Mouse (Mus musculus) neural tube, embryonic 14.5 days (tissue): ENCODE measurements around the gene Piezo1. TPM values are rescaled to one million over a fixed set of nuclear protein-coding genes. Genes with fewer than 3 reads are reported as not detected.

Source experiments
- ATAC-seq: fragments of 200-750 bp; cut with Nextera tagmentation; 2 replicates; pipeline ENCODE4 v1.8.0; 2017; ENCODE audit warnings: low read depth, mild to moderate bottlenecking, moderate TSS enrichment, moderate library complexity
- H3K27ac ChIP-seq: fragments of 300-500 bp; sonication (generic); 2 replicates; pipeline ENCODE4 v1.5.1; 2014; ENCODE audit warnings: low read depth, mild to moderate bottlenecking, control low read depth, low read length, moderate library complexity, mixed read lengths
- H3K27me3 ChIP-seq: fragments of 300-500 bp; sonication (generic); 2 replicates; pipeline ENCODE4 v1.6.1; 2014; ENCODE audit warnings: low read length; ENCODE audit not compliant: control insufficient read depth, insufficient read depth
- H3K36me3 ChIP-seq: fragments of 300-500 bp; sonication (generic); 2 replicates; pipeline ENCODE4 v1.6.1; 2014; ENCODE audit warnings: low read length, mixed read lengths; ENCODE audit not compliant: control insufficient read depth, insufficient read depth
- H3K4me1 ChIP-seq: fragments of 300-500 bp; sonication (generic); 2 replicates; pipeline ENCODE4 v1.6.1; 2014; ENCODE audit warnings: low read length; ENCODE audit not compliant: control insufficient read depth, insufficient read depth
- H3K4me2 ChIP-seq: fragments of 300-500 bp; sonication (generic); 2 replicates; pipeline ENCODE4 v1.6.1; 2014; ENCODE audit warnings: mild to moderate bottlenecking, low read depth, low read length, control low read depth
- H3K4me3 ChIP-seq: fragments of 300-500 bp; sonication (generic); 2 replicates; pipeline ENCODE4 v1.5.1; 2014; ENCODE audit warnings: low read depth, low read length, control low read depth, mixed read lengths
- H3K9ac ChIP-seq: fragments of 300-500 bp; sonication (generic); replicated peaks from 2 replicates; pipeline ENCODE4 v1.6.1; 2014; ENCODE audit warnings: low read depth, mild to moderate bottlenecking, control low read depth, low read length, mixed read lengths
- H3K9me3 ChIP-seq: fragments of 300-500 bp; sonication (generic); 2 replicates; pipeline ENCODE4 v1.6.1; 2016; ENCODE audit warnings: low read length; ENCODE audit not compliant: control insufficient read depth
- WGBS: fragments of 180-500 bp; shearing (Covaris S2); extraction: QIAGEN DNeasy Blood & Tissue Kit; methylation state at CpG from one replicate; pipeline ENCODE4 v1.1.7; 2014; 5-methylcytosine and 5-hydroxymethylcytosine counted together
- polyA plus RNA-seq: library from polyadenylated mRNA; unstranded; fragments of >200 nt; fragmentation: Nextera tagmentation; extraction: Ambion mirVana; gene quantifications from 2 replicates; pipeline ENCODE4 v1.2.1, GENCODE M21; 2014

Piezo1 gene
- polyA plus RNA-seq, 1 experiment from 2014 or later: 1.2 TPM

DNA sequence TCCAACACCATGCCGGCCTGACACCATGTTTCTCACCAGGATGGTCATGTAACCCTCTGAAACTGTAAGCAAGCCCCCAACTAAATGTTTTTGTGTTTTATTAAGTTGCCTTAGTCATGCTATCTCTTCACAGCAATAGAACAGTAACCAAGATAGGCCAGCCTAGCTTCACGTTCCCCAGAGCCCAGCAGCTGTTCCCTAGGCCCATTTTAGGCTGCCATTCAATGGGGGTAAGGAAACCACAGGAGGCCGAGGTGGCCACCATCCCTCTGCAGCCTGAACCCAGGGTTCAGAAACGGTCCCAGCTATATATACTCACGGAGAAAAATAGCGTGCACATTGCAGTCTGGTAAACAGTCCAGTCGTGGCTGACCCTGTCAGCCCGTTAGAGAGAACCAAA is 7.0 kb downstream of the Piezo1 start:
- H3K27me3 ChIP-seq: no peaks in the 10 kb centered on the region
- H3K4me2 ChIP-seq: no peak overlapping the region
- ATAC-seq: no peak
- no peaks in the 10 kb centered on the region for H3K4me1 ChIP-seq
- H3K9me3 ChIP-seq: no peaks in the 10 kb centered on the region
- H3K36me3 ChIP-seq: no peaks in the 10 kb centered on the region
- no peak overlapping the region for H3K9ac ChIP-seq
- no peak overlapping the region for H3K27ac ChIP-seq
- H3K4me3 ChIP-seq: no peak overlapping the region
- 91% methylated on average over 8 of the region's 8 CpGs for WGBS

DNA sequence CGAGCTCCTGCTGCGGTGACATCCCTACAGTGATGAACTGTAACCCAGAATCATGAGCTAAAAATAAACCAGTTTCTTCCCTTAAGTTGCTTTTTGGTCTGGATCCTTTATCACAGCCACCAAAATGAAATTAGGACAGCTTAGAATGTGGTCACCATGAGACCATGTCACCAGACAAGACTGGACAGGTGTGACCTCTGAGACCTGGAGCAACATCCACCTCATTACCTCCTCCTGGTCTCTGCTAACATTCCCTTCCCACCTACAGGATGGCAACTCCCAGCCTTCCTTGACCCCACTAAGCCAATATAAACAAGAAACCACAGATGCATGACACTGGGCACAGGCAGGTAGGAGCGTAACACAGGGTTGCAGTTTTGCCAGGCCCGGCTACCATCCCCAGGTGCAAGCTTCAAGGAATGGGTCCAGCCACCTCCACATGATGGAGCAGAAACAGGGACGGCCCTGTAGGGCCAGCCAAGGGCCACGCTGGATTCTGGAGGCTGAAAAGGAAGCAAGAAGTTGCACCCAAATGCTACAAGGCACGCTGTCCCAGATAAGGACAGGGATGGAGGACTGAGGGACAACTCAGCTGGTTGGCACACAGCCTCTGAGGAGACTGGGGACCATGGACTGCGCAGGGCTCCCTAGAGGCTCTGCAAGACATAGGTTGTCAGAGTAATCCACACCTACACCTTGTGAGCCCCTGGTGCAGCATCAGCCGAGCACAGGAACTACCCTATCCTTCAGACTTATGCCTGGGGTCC is 12.6 kb downstream of the Piezo1 start:
- no peaks in the 10 kb centered on the region for H3K4me1 ChIP-seq
- no peak overlapping the region for H3K27ac ChIP-seq
- ATAC-seq: no peak
- no peak overlapping the region for H3K4me2 ChIP-seq
- no peak overlapping the region for H3K4me3 ChIP-seq
- no peak overlapping the region for H3K9ac ChIP-seq
- no peaks in the 10 kb centered on the region for H3K36me3 ChIP-seq
- 95% methylated on average over 9 of the region's 9 CpGs for WGBS
- H3K9me3 ChIP-seq: no peaks in the 10 kb centered on the region
- no peaks in the 10 kb centered on the region for H3K27me3 ChIP-seq

DNA sequence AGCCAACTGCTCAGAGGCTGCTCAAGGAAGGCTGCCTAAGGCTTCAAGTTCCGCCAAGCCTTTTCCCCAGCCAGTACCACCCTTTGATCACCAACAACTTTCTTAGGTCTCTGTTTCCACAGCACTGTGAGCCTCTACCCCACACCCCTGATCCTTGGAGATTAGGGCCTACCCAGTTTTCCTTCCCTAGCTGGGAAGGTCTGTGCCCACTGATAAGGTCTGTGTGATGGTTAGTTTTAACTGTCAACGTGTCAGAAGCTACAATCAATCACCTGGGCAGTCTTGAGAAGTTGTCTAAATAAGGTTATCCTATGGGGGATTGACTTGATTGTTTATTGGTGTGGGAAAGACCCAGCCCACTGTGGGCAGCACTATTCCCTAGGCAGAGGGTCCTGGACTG is 13.3 kb downstream of the Piezo1 start:
- H3K4me1 ChIP-seq: no peaks in the 10 kb centered on the region
- no peak overlapping the region for H3K27ac ChIP-seq
- H3K9me3 ChIP-seq: no peaks in the 10 kb centered on the region
- H3K27me3 ChIP-seq: no peaks in the 10 kb centered on the region
- no peaks in the 10 kb centered on the region for H3K36me3 ChIP-seq
- H3K4me3 ChIP-seq: no peak overlapping the region
- H3K4me2 ChIP-seq: no peak overlapping the region
- no peak for ATAC-seq
- 88% methylated on average over 2 of the region's 2 CpGs for whole genome bisulfite sequencing
- H3K9ac ChIP-seq: no peak overlapping the region

DNA sequence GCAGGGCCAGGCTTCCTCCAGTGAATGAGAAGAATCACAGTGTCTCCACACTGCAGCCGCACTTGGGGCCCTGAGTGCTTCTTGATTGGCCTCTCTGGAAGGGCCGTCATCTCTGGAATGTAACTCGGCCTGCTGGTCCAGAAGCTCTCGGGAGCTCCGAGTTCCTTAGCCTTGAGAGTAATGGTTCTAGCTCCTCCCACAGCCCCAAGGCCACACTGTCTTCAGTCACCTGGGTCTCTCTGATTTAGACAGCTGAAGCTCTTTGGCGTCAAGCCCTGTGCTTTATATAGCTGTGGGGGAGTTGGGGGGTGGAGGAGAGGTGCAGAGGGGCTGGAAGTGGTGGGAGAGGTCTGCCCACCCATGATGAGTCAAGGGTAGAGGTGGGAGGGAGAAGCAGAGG is 14.1 kb downstream of the Piezo1 start:
- Histone ChIP-seq H3K27me3 (no peaks in the 10 kb centered on the region), H3K27ac (no peak overlapping the region), H3K4me2 (no peak overlapping the region), H3K9me3 (no peaks in the 10 kb centered on the region), H3K4me1 (no peaks in the 10 kb centered on the region), H3K36me3 (no peaks in the 10 kb centered on the region), H3K9ac (no peak overlapping the region), H3K4me3 (no peak overlapping the region)
- ATAC-seq: no peak
- 46% methylated on average over 6 of the region's 6 CpGs for WGBS

DNA sequence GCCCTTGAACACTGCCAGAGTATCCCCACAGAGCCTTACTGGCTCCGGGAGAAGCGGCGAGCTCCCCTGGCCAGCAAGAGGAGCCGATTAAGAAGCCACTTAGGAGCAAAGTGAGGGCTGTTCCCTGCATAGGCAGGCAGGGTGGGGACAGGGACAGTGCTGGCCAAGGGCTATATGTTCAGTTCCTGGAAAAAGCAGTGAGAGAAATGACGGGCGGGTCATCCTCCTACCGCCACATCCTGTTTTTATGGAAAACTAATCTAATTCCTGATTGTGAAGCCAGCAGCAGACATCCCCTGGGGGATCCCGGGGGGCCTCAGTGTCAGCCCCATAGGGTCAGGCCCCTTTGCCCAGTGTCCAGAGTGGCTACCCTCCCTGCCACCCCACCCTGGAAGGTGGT is 19.8 kb downstream of the Piezo1 start:
- Histone ChIP-seq H3K9me3 (no peaks in the 10 kb centered on the region), H3K4me2 (no peak overlapping the region), H3K9ac (no peak overlapping the region), H3K27me3 (no peaks in the 10 kb centered on the region), H3K36me3 (no peaks in the 10 kb centered on the region), H3K27ac (no peak overlapping the region), H3K4me3 (no peak overlapping the region), H3K4me1 (no peaks in the 10 kb centered on the region)
- WGBS: 87% methylated on average over 8 of the region's 8 CpGs
- ATAC-seq: no peak

DNA sequence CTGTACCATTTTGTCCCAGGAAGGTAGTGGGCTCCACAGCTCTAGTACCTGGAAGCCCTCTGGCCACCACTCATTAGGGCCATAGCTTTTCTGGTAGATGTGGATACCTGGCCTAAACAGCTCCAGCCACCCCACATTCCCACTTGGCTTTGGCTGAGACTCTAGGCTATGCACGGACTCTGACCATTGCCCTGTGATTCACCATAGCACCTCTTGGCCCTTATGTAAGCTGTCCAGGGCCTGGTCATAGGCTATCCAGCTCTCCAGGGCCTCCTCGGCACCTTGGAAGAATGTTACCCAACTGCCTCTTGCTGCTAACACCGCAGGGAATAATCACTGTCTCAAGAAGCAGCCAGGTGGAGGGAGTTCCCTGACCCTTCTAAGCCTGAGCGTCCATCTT is 22.0 kb downstream of the Piezo1 start:
- Histone ChIP-seq H3K36me3 (no peaks in the 10 kb centered on the region), H3K9ac (no peak overlapping the region), H3K4me2 (no peak overlapping the region), H3K27me3 (no peaks in the 10 kb centered on the region), H3K4me1 (peaks cover 9% of the 10 kb centered on the region; the same call in 1 of the 2 replicates), H3K27ac (no peak overlapping the region), H3K4me3 (no peak overlapping the region), H3K9me3 (no peaks in the 10 kb centered on the region)
- ATAC-seq: no peak
- 93% methylated on average over 4 of the region's 4 CpGs for WGBS

DNA sequence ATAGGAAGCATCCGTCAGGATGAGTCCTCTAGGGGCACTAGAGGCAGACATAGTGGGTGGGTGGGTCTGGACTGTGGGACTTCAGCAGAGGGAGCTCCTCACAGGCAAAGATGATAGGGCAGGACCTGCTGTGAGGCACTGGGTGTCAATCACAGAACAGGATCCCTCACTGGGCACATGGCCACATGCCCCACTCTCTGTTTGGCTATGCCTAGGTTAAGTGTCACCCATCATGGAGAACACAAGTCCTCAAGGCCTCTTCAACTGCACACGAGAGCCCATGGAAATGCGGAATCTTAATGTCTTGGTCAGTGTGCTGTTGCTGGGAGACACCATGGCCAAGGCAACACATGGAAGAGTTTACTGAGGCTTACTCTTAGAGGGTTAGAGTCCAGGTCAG is 23.2 kb downstream of the Piezo1 start:
- H3K4me1 ChIP-seq: peaks cover 21% of the 10 kb centered on the region
- H3K36me3 ChIP-seq: no peaks in the 10 kb centered on the region
- H3K9ac ChIP-seq: no peak overlapping the region
- H3K9me3 ChIP-seq: no peaks in the 10 kb centered on the region
- no peak overlapping the region for H3K4me2 ChIP-seq
- 91% methylated on average over 3 of the region's 3 CpGs for WGBS
- no peaks in the 10 kb centered on the region for H3K27me3 ChIP-seq
- H3K27ac ChIP-seq: no peak overlapping the region
- no peak overlapping the region for H3K4me3 ChIP-seq
- ATAC-seq: no peak

DNA sequence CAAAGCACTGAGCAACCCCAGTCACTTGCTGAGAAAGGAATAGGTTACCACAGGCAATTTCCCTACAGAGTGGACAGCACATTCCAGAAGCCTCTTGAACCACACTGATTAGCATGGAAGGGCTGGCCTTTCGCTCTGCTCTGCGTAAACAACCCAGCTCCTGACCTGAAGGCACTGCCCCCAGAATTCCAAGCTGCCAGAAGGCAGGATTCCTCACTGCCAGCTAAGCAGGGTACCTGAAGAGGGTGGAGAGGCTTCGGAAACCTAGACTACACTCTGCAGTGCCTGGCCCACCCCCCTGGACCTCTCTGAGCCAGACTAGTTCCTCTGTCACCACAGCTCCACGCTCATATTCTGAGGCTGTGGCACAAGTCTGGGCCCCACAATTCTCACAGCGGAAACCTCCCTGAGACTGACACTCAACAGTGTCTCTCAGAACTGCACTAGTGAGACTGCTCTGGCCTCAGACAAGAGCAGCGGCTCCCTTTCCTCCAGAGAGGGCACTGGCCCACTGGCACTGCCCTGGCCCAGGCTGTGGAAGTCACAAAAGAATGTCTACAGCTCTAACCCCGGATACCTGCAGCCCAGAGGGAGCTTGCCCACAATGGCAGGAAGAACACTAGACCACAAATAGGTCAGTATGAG is 24.5 kb downstream of the Piezo1 start:
- H3K9me3 ChIP-seq: no peaks in the 10 kb centered on the region
- 78% methylated on average over 7 of the region's 7 CpGs for WGBS

DNA sequence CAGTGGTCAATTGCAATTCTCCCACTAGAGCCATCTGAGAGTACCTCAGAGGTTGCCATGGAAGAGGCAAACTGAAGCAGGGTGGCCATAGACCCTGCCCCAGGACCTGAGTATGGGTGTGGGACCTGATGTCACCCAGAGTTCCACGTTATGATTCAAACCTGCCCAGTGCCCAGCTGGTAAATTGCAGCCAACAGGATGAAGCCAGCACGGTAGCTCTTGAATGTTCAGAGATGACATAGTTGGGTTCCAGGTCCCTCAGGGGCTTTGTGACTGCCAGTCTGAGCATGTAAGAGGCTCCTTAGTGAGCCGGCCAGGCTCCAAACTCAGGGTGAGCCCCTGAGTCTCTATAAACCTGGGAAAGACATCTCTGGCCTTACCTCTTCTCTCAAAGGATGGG is 25.0 kb downstream of the Piezo1 start:
- H3K9me3 ChIP-seq: no peaks in the 10 kb centered on the region
- ATAC-seq: no peak
- WGBS: 80% methylated on average over 3 of the region's 3 CpGs

More for the DNA sequence above, 24.5 kb downstream of the Piezo1 start:
- no peak overlapping the region for H3K4me3 ChIP-seq
- H3K4me2 ChIP-seq: no peak overlapping the region
- ATAC-seq: no peak
- no peak overlapping the region for H3K9ac ChIP-seq
- H3K4me1 ChIP-seq: peaks cover 24% of the 10 kb centered on the region
- H3K36me3 ChIP-seq: no peaks in the 10 kb centered on the region
- no peak overlapping the region for H3K27ac ChIP-seq
- H3K27me3 ChIP-seq: no peaks in the 10 kb centered on the region

More for the DNA sequence above, 25.0 kb downstream of the Piezo1 start:
- no peaks in the 10 kb centered on the region for H3K36me3 ChIP-seq
- no peak overlapping the region for H3K4me2 ChIP-seq
- H3K4me1 ChIP-seq: peaks cover 24% of the 10 kb centered on the region
- no peak overlapping the region for H3K4me3 ChIP-seq
- no peak overlapping the region for H3K9ac ChIP-seq
- H3K27me3 ChIP-seq: no peaks in the 10 kb centered on the region
- no peak overlapping the region for H3K27ac ChIP-seq
